Mouse (Mus musculus): ENCODE measurements around the gene Tmprss6. TPM values are rescaled to one million over a fixed set of nuclear protein-coding genes. Genes with fewer than 3 reads are reported as not detected.

The Tmprss6 gene
- polyA plus RNA-seq, 1 experiment: 0.02 TPM

GRCm38 (mm10) chr15:78508443-78508842, 40.0 kb upstream of the Tmprss6 start:
- TF ChIP-seq TAL1 (IDR thresholded peaks at IDR 0.05; ENCODE audit: low read length) (no peak), GATA1 (IDR thresholded peaks at IDR 0.05; ENCODE audit: low read length) (no peak)
- Histone ChIP-seq H3K4me3 (replicated peaks) (no peak overlapping the region), H3K4me1 (ENCODE audit: control insufficient read depth) (no peaks in the 10 kb centered on the region; the same call in 1 of the 2 replicates), H3K9me3 (ENCODE audit: control insufficient read depth, low read length) (peaks cover 3% of the 10 kb centered on the region; the same call in 1 of the 2 replicates), H3K36me3 (ENCODE audit: control insufficient read depth) (no peaks in the 10 kb centered on the region), H3K27me3 (ENCODE audit: control insufficient read depth) (no peaks in the 10 kb centered on the region)

GRCm38 (mm10) chr15:78505541-78505940, 37.1 kb upstream of the Tmprss6 start:
- no peak overlapping the region for H3K4me3 ChIP-seq (replicated peaks)
- no peaks in the 10 kb centered on the region for H3K27me3 ChIP-seq (ENCODE audit: control insufficient read depth)
- H3K4me1 ChIP-seq (ENCODE audit: control insufficient read depth): no peaks in the 10 kb centered on the region; the same call in 1 of the 2 replicates
- no peak for TF ChIP-seq TAL1 (IDR thresholded peaks at IDR 0.05; ENCODE audit: low read length)
- no peak for TF ChIP-seq GATA1 (IDR thresholded peaks at IDR 0.05; ENCODE audit: low read length)
- H3K36me3 ChIP-seq (ENCODE audit: control insufficient read depth): no peaks in the 10 kb centered on the region
- H3K9me3 ChIP-seq (ENCODE audit: control insufficient read depth, low read length): peaks cover 8% of the 10 kb centered on the region

GRCm38 (mm10) chr15:78504816-78505215, 36.4 kb upstream of the Tmprss6 start:
- H3K9me3 ChIP-seq (ENCODE audit: control insufficient read depth, low read length): peaks cover 8% of the 10 kb centered on the region

GRCm38 (mm10) chr15:78504013-78504412, 35.6 kb upstream of the Tmprss6 start:
- Histone ChIP-seq H3K4me3 (replicated peaks) (no peak overlapping the region), H3K27me3 (ENCODE audit: control insufficient read depth) (no peaks in the 10 kb centered on the region), H3K9me3 (ENCODE audit: control insufficient read depth, low read length) (peaks cover 8% of the 10 kb centered on the region), H3K4me1 (ENCODE audit: control insufficient read depth) (no peaks in the 10 kb centered on the region), H3K36me3 (ENCODE audit: control insufficient read depth) (no peaks in the 10 kb centered on the region)
- no peak for TF ChIP-seq GATA1 (IDR thresholded peaks at IDR 0.05; ENCODE audit: low read length)
- no peak for TF ChIP-seq TAL1 (IDR thresholded peaks at IDR 0.05; ENCODE audit: low read length)

More at GRCm38 (mm10) chr15:78504816-78505215, 36.4 kb upstream of the Tmprss6 start:
- no peaks in the 10 kb centered on the region for H3K36me3 ChIP-seq (ENCODE audit: control insufficient read depth)
- H3K27me3 ChIP-seq (ENCODE audit: control insufficient read depth): no peaks in the 10 kb centered on the region
- no peaks in the 10 kb centered on the region; the same call in 1 of the 2 replicates for H3K4me1 ChIP-seq (ENCODE audit: control insufficient read depth)
- H3K4me3 ChIP-seq (replicated peaks): no peak overlapping the region
- TF ChIP-seq TAL1 (IDR thresholded peaks at IDR 0.05; ENCODE audit: low read length) (no peak), GATA1 (IDR thresholded peaks at IDR 0.05; ENCODE audit: low read length) (no peak)

GRCm38 (mm10) chr15:78502437-78503132, 34.2 kb upstream of the Tmprss6 start:
- H3K9me3 ChIP-seq (ENCODE audit: control insufficient read depth, low read length): peaks cover 8% of the 10 kb centered on the region
- no peak for TF ChIP-seq GATA1 (IDR thresholded peaks at IDR 0.05; ENCODE audit: low read length)
- TF ChIP-seq TAL1 (IDR thresholded peaks at IDR 0.05; ENCODE audit: low read length): no peak

GRCm38 (mm10) chr15:78494968-78495406, 26.6 kb upstream of the Tmprss6 start, which contains the start of gene Il2rb:
Il2rb (minus strand) TSS chr15:78495271.
- no peaks in the 10 kb centered on the region for H3K27me3 ChIP-seq (ENCODE audit: control insufficient read depth)
- H3K4me1 ChIP-seq (ENCODE audit: control insufficient read depth): no peaks in the 10 kb centered on the region
- no peaks in the 10 kb centered on the region for H3K9me3 ChIP-seq (ENCODE audit: control insufficient read depth, low read length)
- no peaks in the 10 kb centered on the region for H3K36me3 ChIP-seq (ENCODE audit: control insufficient read depth)
- H3K4me3 ChIP-seq (replicated peaks): no peak within 1 kb of the TSS
- TF ChIP-seq GATA1 (IDR thresholded peaks at IDR 0.05; ENCODE audit: low read length): no peak
- no peak for TF ChIP-seq TAL1 (IDR thresholded peaks at IDR 0.05; ENCODE audit: low read length)

More at GRCm38 (mm10) chr15:78502437-78503132, 34.2 kb upstream of the Tmprss6 start:
- H3K4me1 ChIP-seq (ENCODE audit: control insufficient read depth): no peaks in the 10 kb centered on the region
- no peaks in the 10 kb centered on the region for H3K27me3 ChIP-seq (ENCODE audit: control insufficient read depth)
- no peak overlapping the region for H3K4me3 ChIP-seq (replicated peaks)
- no peaks in the 10 kb centered on the region for H3K36me3 ChIP-seq (ENCODE audit: control insufficient read depth)

GRCm38 (mm10) chr15:78493401-78494010, 25.1 kb upstream of the Tmprss6 start:
- H3K9me3 ChIP-seq (ENCODE audit: control insufficient read depth, low read length): no peaks in the 10 kb centered on the region
- no peak for TF ChIP-seq GATA1 (IDR thresholded peaks at IDR 0.05; ENCODE audit: low read length)
- TF ChIP-seq TAL1 (IDR thresholded peaks at IDR 0.05; ENCODE audit: low read length): no peak

GRCm38 (mm10) chr15:78491301-78491700, 22.9 kb upstream of the Tmprss6 start:
- H3K27me3 ChIP-seq (ENCODE audit: control insufficient read depth): no peaks in the 10 kb centered on the region

More at GRCm38 (mm10) chr15:78493401-78494010, 25.1 kb upstream of the Tmprss6 start:
- Histone ChIP-seq H3K4me1 (ENCODE audit: control insufficient read depth) (no peaks in the 10 kb centered on the region), H3K27me3 (ENCODE audit: control insufficient read depth) (no peaks in the 10 kb centered on the region), H3K36me3 (ENCODE audit: control insufficient read depth) (no peaks in the 10 kb centered on the region), H3K4me3 (replicated peaks) (no peak overlapping the region)

GRCm38 (mm10) chr15:78489906-78490305, 21.5 kb upstream of the Tmprss6 start:
- Histone ChIP-seq H3K27me3 (ENCODE audit: control insufficient read depth) (no peaks in the 10 kb centered on the region), H3K4me3 (replicated peaks) (no peak overlapping the region), H3K4me1 (ENCODE audit: control insufficient read depth) (no peaks in the 10 kb centered on the region), H3K9me3 (ENCODE audit: control insufficient read depth, low read length) (no peaks in the 10 kb centered on the region), H3K36me3 (ENCODE audit: control insufficient read depth) (no peaks in the 10 kb centered on the region)
- TF ChIP-seq TAL1 (IDR thresholded peaks at IDR 0.05; ENCODE audit: low read length): no peak
- TF ChIP-seq GATA1 (IDR thresholded peaks at IDR 0.05; ENCODE audit: low read length): no peak

More at GRCm38 (mm10) chr15:78491301-78491700, 22.9 kb upstream of the Tmprss6 start:
- H3K36me3 ChIP-seq (ENCODE audit: control insufficient read depth): no peaks in the 10 kb centered on the region
- no peaks in the 10 kb centered on the region for H3K9me3 ChIP-seq (ENCODE audit: control insufficient read depth, low read length)
- no peak for TF ChIP-seq TAL1 (IDR thresholded peaks at IDR 0.05; ENCODE audit: low read length)
- TF ChIP-seq GATA1 (IDR thresholded peaks at IDR 0.05; ENCODE audit: low read length): no peak
- no peak overlapping the region for H3K4me3 ChIP-seq (replicated peaks)
- H3K4me1 ChIP-seq (ENCODE audit: control insufficient read depth): no peaks in the 10 kb centered on the region
